Mouse (Mus musculus) gastrocnemius, postnatal 14 days (tissue): ENCODE data around the gene Ccng2. TPM values are rescaled to one million over a fixed set of nuclear protein-coding genes. Genes with fewer than 3 reads are reported as not detected.

ENCODE experiments used
- DNase-seq: peaks from one replicate; pipeline ENCODE4 v3.0.0; 2021; ENCODE audit warnings: mixed read lengths
- intact Hi-C: fragments of 180-260 bp; cut with DNase I; formaldehyde crosslinking; loops from one replicate; pipeline ENCODE4 v1.15.1; 2025; ENCODE audit warnings: low total_unique reads
- total RNA-seq, 2 experiments: library from RNA; stranded (reverse); gene quantifications; 2 replicates each; pipeline ENCODE4 v1.2.3; 2021

Gene Ccng2
- total RNA-seq, 2 experiments from 2014 or later: 9.6 to 16.6 TPM

DNA sequence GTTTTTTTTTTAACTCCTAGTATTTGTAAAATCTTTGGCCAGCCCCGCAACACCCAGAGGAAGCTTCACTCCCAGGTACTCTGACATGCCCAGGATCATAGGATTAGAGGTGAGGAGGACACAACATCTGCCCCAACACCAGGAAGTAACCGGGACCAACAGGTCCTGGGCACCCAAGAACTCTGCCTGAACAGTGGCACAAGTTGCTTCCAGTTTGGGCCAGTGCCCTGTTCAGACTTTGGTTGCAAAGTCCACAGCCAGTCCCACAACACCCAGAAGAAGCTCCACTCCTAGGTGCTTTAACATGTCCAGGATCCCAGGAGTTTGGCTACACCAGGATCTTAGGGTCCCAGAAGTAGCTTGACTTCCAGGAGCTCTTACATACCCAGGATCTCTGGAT, 41.9 kb downstream of the Ccng2 start:
- DNase-seq: no peak
- intact Hi-C loops: no loop called here

DNA sequence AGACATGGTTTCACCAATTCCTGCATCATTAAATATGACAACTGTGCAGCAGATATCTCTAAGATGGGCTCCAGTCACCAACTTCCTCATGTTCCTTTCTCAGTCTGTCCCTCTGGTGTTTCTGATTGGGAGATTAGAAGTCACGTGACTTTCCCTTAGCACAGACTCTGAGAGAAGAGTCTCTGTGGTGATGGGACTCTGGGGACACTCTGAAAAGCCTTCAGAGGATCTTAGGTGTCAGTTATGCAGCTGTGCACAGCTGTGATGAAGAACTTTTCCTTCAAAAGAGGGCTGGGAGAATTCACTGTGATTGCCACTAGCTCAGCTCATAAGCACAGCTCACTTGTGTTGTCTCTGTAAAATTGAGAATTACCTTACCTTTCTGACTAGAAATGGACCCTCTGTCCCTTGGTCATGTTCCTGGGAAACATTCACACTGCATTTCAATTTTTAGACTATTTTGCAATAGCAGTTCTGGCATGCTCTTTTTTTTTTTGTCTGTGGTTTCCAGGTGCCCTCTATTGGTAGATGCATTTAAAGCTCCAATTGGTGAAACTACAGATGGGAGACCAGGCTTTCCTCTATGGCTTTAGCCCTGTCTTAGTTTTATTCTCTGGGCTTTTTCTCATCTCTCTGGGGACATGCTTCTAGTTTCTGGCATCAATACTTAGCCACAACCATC, 56.4 kb downstream of the Ccng2 start:
- DNase-seq: no peak

More for the DNA sequence above, 56.4 kb downstream of the Ccng2 start:
- intact Hi-C loops: loop anchor here (10.0 kb wide), 1 partner anchor 149 kb away; no protein-coding TSS in a partner anchor

Other genes with a start within 250 kb of the Ccng2 start
- gene Sowahb, start 222.2 kb upstream of the Ccng2 start, total RNA-seq: not detected
- 100 to 1,000 TPM; 101 to 111 TPM for gene Sept11, start 173.8 kb upstream of the Ccng2 start, total RNA-seq
- gene Ccni, start 60.8 kb upstream of the Ccng2 start, total RNA-seq: 10 to 100 TPM; 82.5 to 92.6 TPM
- under 1 TPM in 1 of 2 experiments, not detected in 1; 0.60 TPM for gene 2010109A12Rik, start 60.7 kb upstream of the Ccng2 start, total RNA-seq